Mouse (Mus musculus) CD4-positive helper T cell, adult 2 months (primary cell): ENCODE results near the gene Pqlc2.

Experiments
- DNase-seq: peaks from one replicate; pipeline ENCODE4 v3.0.0-alpha.2; 2012; ENCODE audit warnings: low read depth, missing footprints, low spot score

The Pqlc2 gene

GRCm38 (mm10) chr4:139310171-139310898 lies at the start of gene Pqlc2, which contains the start of gene Akr7a5:
Pqlc2 (minus strand) TSS chr4:139310708.
Akr7a5 (plus strand) TSS chr4:139310744.
- peak; percentile 94 for DNase-seq

GRCm38 (mm10) chr4:139357211-139357610 lies 46.7 kb upstream of the Pqlc2 start:
- no peak for DNase-seq

- DNase-seq, result no peak
Measured at GRCm38 (mm10) chr4:139352832-139353231, 42.3 kb upstream of the Pqlc2 start.

- peak; percentile 88 for DNase-seq
Measured at GRCm38 (mm10) chr4:139351931-139352711, 41.6 kb upstream of the Pqlc2 start, which contains the start of the genes Mrto4, Emc1 and Ubr4. Mrto4 (minus strand) TSS chr4:139352576. Emc1 (plus strand) TSS chr4:139352587. Ubr4 (plus strand) TSS chr4:139352609.

GRCm38 (mm10) chr4:139345416-139346019 lies 35.0 kb upstream of the Pqlc2 start:
- no peak for DNase-seq

- no peak for DNase-seq
Measured at GRCm38 (mm10) chr4:139343718-139344117, 33.2 kb upstream of the Pqlc2 start.

GRCm38 (mm10) chr4:139341556-139342233 lies 31.2 kb upstream of the Pqlc2 start:
- no peak for DNase-seq

- no peak for DNase-seq
Measured at GRCm38 (mm10) chr4:139340835-139341234, 30.3 kb upstream of the Pqlc2 start.

- DNase-seq, result no peak
Measured at GRCm38 (mm10) chr4:139338145-139338544, 27.6 kb upstream of the Pqlc2 start.

GRCm38 (mm10) chr4:139336822-139337483 lies 26.4 kb upstream of the Pqlc2 start:
- peak; percentile 86 for DNase-seq

GRCm38 (mm10) chr4:139335507-139335906 lies 25.0 kb upstream of the Pqlc2 start:
- DNase-seq, result no peak

- DNase-seq, result no peak
Measured at GRCm38 (mm10) chr4:139334631-139335295, 24.3 kb upstream of the Pqlc2 start.

GRCm38 (mm10) chr4:139330605-139331004 lies 20.1 kb upstream of the Pqlc2 start:
- peak; percentile 93 for DNase-seq

- peak; percentile 62 for DNase-seq
Measured at GRCm38 (mm10) chr4:139319740-139320139, 9.2 kb upstream of the Pqlc2 start.

GRCm38 (mm10) chr4:139318449-139318848 lies 7.9 kb upstream of the Pqlc2 start:
- DNase-seq, result no peak

GRCm38 (mm10) chr4:139312632-139313031 lies 2.1 kb upstream of the Pqlc2 start:
- peak; percentile 65 for DNase-seq

- DNase-seq, result no peak
Measured at GRCm38 (mm10) chr4:139311707-139312106, 1.2 kb upstream of the Pqlc2 start.

GRCm38 (mm10) chr4:139310899-139311701 lies 592 bp upstream of the Pqlc2 start:
- DNase-seq, result no peak

GRCm38 (mm10) chr4:139309651-139310050 lies 857 bp downstream of the Pqlc2 start:
- DNase-seq, result peak; percentile 26

- no peak for DNase-seq
Measured at GRCm38 (mm10) chr4:139307916-139308315, 2.6 kb downstream of the Pqlc2 start.
